Mouse (Mus musculus) left cerebral cortex, adult 2 months (tissue): Measurements from ENCODE around the gene Il7r. TPM values are rescaled to one million over a fixed set of nuclear protein-coding genes. Genes with fewer than 3 reads are reported as not detected.

Experiments used
- DNase-seq, 2 experiments: peaks; one replicate each; pipeline ENCODE4 v3.0.0; 2021 to 2022; ENCODE audit warnings: low spot score in 2 of 2, mixed read lengths in 1 of 2; ENCODE audit errors: extremely low spot score in 1 of 2
- H3K27ac ChIP-seq: fragments of 200-600 bp; 2 replicates; pipeline ENCODE4 v1.8.1; 2022
- H3K4me3 ChIP-seq: fragments of 200-600 bp; 2 replicates; pipeline ENCODE4 v1.8.1; 2022
- CTCF ChIP-seq: fragments of 200-600 bp; IDR thresholded peaks from 2 replicates; pipeline ENCODE4 v1.8.1; 2022; ENCODE audit warnings: antibody characterized with exemption, mild to moderate bottlenecking, moderate library complexity
- intact Hi-C: fragments of 180-260 bp; cut with DNase I; formaldehyde crosslinking; loops from one replicate; pipeline ENCODE4 v1.15.1; 2025
- total RNA-seq, 2 experiments: library from RNA; stranded (reverse); gene quantifications; 2 replicates each; pipeline ENCODE4 v1.2.3; 2021

Il7r gene
- total RNA-seq, 2 experiments from 2014 or later = 0.42 to 0.43 TPM

DNA sequence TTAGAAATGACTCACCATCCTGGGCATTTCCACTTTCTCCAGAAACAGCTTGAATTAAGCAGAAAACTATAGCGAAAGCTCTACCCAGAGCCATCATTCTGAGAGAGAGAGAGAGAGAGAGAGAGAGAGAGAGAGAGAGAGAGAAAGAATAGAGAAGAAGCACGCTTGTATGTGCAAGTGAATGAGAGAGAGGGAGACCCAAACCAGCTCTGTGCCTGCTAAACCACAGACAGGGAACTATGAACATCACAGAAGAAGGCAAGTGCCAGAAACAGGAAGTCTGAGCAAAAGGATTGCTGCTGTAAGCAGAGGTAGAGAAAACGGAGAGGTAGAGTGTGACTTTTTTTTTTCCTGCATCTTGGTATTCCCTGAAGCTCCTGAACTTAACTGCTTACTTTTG lies 330 bp downstream of the Il7r start:
- DNase-seq = no peak
- TF ChIP-seq CTCF = no peak
- H3K4me3 ChIP-seq = no peak overlapping the region
- no peak overlapping the region for H3K27ac ChIP-seq
- intact Hi-C loops = no loop called here

DNA sequence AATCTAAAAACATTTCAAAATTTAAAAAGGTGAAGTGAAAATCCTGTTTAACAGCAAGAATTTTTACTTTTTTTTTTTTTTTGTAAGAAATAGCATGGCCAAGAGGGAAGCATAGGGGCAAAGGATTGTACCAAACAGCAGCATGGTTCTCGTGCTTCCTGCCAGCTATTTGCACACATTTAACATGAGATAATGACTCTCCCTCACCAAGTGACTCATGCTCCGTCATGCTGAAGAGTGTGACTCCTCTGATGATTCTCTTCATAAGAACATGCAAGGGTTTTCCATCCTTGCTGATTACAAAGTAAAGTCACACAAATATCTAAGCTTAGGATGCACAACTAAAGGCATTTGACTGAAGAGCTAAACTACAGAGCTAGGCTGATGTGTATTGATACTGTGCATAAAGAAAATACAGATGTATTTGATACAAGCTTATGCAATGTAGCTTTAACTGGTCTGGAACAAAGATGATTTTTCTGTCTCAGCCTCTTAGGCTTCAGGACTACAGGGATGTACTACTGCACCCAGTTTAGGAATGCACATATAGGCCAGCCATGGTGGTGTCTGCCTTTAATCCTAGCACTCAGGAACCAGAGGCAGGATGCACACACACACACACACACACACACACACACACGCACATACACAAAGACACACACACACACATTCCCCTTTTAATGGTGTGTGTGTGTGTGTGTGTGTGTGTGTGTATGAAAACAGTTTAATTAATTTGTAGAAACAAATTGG lies 1.6 kb downstream of the Il7r start:
- TF ChIP-seq CTCF = no peak
- intact Hi-C loops = no loop called here
- H3K27ac ChIP-seq = no peak overlapping the region
- no peak for DNase-seq
- no peak overlapping the region for H3K4me3 ChIP-seq

DNA sequence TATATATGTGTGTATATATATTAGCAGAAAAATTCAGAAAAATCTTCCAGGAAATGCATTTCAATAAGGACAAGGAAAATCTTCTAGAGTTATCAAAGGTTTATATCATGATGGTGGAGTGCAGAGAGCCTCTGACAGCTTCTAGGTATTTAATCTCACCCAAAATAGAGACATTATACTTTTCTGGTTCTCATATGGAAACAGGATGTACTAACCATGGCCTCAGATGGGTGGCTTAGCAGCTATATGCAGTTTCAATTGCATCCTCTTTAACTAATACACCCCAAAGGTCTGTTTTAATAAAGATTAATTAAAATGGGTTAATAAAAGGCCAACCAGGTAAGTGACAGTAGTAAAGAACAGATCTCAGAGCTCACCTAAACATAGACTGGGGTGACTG lies 3.6 kb downstream of the Il7r start:
- intact Hi-C loops = no loop called here
- no peak for TF ChIP-seq CTCF
- H3K27ac ChIP-seq = no peak overlapping the region
- DNase-seq = no peak
- H3K4me3 ChIP-seq = no peak overlapping the region

DNA sequence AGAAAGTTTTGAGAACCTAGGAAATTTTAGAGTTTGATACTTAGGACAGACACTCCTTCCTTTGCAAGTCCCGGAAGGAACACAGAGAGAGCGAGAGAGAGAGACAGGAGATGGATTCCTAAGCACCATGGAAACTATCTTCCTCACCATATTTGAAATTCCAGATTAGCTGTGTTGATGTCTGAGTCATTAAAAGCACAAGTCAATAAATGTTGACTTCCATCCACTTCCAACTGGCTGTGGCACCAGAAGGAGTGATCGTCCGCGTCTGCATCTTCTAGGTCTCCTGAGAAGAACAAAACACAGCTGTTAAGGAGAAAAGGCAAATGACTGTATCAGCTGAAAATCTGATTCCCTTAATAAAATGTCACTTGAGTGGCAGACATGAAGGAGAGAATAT lies 5.1 kb downstream of the Il7r start:
- DNase-seq = no peak

DNA sequence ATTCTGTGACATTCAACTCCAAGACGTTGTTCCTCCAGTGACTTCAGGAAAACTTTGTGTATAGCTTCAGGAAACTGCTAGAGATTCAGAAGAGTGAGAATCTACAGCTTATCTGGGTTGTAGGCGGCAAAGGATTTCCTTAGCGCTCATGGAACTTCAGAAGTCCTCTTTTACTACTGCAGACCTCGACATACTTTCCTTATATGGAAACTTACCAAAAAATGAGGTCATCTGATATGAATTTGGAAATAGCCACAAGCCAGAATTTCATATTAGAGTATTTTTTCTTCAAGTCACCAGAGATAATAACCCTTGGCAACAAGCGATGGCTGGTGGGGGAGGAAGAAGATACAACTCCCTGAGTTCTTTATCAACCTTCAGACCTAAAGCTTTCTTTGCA lies 6.0 kb downstream of the Il7r start:
- Histone ChIP-seq H3K4me3 (no peak overlapping the region), H3K27ac (no peak overlapping the region)
- no peak for TF ChIP-seq CTCF
- intact Hi-C loops = no loop called here
- no peak for DNase-seq

More for the DNA sequence above, 5.1 kb downstream of the Il7r start:
- Histone ChIP-seq H3K27ac (no peak overlapping the region), H3K4me3 (no peak overlapping the region)
- no peak for TF ChIP-seq CTCF
- intact Hi-C loops = no loop called here

DNA sequence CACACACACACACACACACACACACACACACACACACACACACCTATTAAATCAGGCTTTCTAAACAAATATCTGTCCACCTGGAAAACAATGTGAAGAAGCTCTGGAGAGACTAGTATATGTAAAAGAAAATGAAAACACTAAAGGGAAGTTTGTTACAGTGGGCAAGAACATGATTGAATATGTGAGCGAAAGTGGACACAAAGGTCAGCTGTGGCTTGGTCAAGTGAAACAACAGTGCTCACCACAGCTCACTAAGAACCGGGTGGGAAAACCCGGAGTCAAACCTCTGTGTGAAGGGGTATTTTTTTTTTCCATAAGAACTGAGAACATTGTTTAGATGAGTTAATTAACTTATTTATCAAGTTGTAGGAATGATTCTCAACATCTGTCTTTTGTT lies 6.9 kb downstream of the Il7r start:
- intact Hi-C loops = no loop called here
- Histone ChIP-seq H3K27ac (no peak overlapping the region), H3K4me3 (no peak overlapping the region)
- no peak for TF ChIP-seq CTCF
- no peak for DNase-seq

DNA sequence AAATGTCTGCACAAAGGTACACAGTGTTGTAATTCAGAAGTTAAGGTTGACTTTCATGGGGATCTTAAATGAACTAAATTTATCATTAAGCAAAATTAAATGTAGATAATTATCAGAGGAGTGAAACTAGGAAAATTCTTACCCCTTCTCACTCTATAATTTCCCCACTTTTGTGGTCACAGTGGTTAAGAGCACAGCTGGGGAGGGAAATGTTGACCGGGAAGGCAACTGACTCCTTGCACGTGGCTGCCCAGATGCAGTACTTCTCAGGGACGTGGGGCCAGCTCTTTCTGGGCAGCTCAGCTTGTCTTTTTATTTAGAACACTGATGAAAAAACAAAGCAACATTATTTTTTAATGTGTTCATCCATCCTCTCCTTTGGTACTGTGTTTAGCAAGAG lies 37.9 kb downstream of the Il7r start:
- TF ChIP-seq CTCF = no peak
- Histone ChIP-seq H3K4me3 (no peak overlapping the region), H3K27ac (no peak overlapping the region)
- intact Hi-C loops = no loop called here
- no peak for DNase-seq

DNA sequence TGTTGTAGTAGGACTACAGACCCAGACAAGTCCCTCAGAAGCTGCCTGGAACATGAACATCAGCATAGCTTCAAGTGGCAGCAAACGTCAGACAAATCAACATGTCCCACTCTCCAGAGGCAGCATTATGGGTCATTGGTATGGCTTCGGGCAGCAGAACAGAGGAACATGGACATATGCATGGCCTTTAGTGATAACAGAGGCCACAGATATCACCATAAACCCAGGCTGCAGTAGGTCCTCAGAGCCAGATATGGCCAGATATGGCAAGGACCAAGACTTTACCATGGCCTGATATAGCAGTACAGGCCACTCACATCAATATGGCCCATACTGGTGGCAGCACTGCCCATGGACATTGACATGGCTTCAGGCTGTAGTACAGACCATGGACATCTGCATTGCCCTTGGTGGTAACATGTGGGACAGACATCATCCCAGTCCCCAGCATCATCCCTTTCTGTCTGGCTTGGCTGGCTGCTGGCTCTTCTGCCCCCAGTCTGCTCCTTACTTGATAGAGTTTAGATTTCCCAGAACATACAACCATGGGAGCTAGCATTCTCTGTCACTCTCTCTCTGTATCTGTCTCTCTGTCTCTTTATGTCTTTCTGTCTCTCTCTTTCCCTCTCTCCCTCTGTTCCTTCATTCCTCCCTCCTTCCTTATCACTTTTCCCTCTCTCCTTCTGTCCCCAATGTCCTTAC lies 40.4 kb downstream of the Il7r start:
- DNase-seq = no peak
- Histone ChIP-seq H3K27ac (no peak overlapping the region), H3K4me3 (no peak overlapping the region)
- intact Hi-C loops = no loop called here
- TF ChIP-seq CTCF = no peak

DNA sequence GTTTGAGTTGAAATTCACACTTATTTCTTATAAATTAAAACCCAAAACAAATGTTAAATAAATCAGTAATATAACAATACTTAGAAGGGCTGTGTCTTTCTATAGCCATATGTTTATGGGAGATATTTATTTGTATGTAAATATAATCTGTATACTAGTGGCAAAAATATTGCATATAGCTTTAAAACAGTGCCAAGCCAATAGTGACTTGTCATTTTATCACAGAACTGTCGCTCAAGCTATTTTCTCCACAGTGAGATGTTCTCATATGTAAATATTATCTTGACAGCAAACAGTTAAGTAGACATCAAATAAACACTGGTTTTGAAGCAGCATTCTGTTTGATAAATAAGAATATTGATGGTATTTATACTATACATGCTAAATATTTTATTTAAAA lies 56.8 kb downstream of the Il7r start:
- Histone ChIP-seq H3K4me3 (no peak overlapping the region), H3K27ac (no peak overlapping the region)
- no peak for TF ChIP-seq CTCF
- DNase-seq = no peak
- intact Hi-C loops = no loop called here

DNA sequence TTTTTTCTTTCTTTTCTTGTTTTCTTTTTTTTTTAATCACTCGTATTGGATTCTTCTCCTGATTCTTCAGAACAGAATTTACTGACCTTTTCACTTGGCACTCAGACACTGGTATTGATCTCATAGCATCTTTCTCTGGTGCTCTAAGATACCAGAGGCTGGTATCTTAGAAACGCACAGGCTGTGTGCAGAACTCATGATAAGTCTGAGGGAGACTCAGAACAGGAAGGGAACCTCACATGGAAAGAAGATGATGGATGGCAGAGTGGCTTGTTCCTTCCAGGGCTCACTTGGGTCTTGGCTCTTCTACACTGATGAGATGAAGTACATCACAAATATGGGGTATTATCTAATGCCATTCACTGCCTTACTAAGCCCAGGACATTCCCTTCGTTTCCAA lies 57.4 kb downstream of the Il7r start:
- no peak overlapping the region for H3K4me3 ChIP-seq
- no peak for DNase-seq
- intact Hi-C loops = no loop called here
- H3K27ac ChIP-seq = no peak overlapping the region
- no peak for TF ChIP-seq CTCF

DNA sequence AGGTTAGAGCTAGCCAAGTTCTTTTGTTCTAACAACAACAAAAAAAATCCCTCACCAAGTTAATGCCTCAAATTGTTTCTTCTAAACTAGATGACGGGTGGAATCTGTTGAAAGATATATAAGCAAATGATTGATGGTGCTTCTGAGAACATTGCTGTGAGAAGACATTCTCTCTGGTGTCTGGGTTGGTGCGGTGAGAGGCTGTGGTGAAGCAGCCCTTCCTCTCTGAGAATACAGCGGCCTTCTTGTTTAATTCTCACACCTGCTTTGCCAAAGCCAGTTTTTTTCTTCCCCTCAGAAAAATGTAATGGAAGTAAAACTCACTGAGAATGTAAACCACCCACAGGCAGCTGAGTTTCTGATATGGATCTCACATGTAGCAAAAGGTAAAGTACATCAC lies 57.8 kb downstream of the Il7r start:
- no peak overlapping the region for H3K4me3 ChIP-seq
- intact Hi-C loops = no loop called here
- no peak for TF ChIP-seq CTCF
- H3K27ac ChIP-seq = no peak overlapping the region
- DNase-seq = no peak

DNA sequence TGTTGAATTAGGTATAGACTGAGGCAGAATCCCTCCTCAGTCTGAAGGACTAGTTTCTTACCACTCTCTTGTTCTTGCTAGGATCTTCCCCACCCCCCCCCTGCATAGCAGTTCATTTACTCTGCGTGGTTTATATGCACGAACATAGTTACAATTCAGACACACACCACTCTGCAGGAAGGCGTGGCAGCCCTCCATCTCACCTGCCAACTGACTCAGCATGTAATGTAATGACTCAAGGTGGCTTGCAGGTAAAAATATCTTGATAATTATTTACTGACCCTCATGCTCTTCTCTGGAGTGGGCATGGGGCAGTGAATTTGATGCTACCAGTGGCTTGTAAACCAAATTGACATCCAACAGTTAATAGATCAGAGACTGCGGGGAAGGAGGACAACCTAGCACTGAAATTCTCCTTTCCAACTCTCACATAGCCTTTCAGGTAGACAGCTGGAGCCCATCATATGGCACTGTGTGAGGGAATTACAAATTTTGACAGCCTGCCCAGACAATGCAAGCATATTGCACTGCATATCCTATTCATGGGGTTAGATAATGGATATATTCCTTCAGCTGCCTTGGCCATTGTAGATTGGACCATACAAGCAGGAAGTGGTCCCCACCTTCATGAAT lies 58.8 kb downstream of the Il7r start:
- intact Hi-C loops = no loop called here
- DNase-seq = no peak
- no peak overlapping the region for H3K4me3 ChIP-seq
- TF ChIP-seq CTCF = no peak
- no peak overlapping the region for H3K27ac ChIP-seq
